Mouse (Mus musculus) urinary bladder, postnatal 14 days (tissue): ENCODE results near the gene Cpeb1.

Source experiments
- DNase-seq: peaks from one replicate; pipeline ENCODE4 v3.0.0; 2021; ENCODE audit warnings: low spot score

Cpeb1 gene

DNA sequence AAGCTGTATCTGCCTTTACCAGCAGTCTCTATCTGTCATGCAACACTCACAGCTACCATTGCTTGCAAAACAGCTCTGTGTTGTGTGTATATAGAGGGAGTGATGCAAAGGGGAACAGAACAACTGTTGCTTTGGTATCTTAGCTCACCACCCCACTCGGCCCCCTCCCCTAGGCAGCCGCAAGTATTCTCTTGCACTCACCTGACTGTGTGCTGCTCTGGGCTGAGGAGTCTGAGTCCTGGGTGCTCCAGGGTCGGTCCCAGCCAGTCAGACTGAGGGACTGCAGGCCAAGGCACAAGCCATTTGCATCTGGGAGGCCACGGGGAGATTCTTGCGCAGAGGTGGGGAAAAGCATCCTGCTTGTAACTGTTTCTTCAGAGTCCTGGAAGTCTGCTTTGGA, 83.5 kb downstream of the Cpeb1 start:
- DNase-seq: no peak

DNA sequence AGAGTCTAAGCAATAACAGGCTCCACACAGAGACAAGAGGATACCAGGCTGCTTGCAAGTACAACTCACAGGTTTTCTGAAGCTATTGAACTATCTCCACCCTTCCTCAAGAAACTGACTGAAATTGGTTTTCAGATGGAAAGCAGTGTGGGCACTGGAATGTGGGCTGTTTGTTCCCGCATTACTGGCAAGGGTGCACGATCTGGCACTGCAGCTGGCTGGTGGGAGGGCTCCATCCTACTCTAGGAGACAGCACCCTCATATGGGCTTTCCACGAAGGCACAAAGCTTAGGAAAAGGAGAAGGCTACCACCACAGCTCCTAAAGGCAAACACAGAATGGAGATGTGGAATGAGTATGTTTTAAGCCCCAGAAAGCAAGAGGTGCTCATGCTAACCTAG, 85.5 kb downstream of the Cpeb1 start:
- DNase-seq: no peak

DNA sequence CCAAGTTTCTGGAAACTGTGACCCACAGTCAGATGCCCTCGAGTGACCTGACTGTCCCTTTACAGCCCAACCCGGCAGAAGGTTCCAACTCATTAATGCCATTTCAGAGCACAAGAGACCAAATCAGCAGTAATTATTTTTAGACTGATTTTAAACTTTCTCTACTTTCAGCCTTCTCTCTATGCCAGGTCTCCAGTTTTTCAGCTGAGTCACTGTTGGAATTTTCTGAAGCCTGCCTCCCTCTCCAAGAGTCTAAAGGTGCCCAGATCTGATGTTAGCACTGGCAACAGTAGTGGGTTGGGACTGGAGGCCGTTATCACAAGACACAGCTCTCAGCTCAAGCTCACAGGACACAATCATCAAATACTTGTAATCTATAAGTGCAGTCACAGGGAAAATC, 87.3 kb downstream of the Cpeb1 start:
- DNase-seq: no peak

DNA sequence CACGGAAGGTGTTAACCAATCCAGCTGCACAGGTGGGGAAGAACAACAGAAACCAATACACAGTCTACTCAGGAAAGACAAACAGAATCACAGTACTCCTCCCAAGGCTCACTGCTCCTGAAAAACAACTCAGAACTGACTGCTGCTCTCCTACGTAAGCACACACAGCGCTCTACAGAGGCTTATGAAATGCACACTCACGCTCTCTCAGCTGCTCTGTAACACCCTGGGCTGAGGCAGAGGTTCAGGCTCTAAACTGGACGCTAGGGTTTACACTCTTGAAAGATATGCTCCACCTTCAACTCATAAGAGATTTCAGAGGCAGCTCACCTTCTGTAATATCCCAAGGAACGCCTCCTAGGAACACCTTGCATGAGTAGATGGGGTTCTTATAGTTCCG, 98.3 kb downstream of the Cpeb1 start:
- no peak for DNase-seq

DNA sequence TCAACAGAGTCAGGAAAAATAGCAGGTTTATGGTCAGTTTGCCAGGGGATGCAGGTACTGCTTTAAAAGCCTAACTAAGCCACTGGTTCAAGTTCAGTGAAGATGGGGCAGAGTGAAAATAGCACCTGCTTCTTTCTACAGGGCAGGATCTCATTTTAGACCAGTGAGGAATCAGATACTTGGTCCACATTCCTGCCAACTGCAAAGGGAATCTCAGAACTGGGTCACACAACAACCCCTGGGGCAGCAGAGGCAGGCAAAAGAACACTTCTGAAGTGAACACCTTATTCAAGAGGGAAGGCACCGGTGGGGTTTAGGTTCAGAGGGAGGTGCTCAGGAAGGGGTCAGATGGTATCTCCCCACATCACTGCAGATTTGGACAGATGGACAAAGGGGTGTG, 98.9 kb downstream of the Cpeb1 start:
- DNase-seq: no peak

DNA sequence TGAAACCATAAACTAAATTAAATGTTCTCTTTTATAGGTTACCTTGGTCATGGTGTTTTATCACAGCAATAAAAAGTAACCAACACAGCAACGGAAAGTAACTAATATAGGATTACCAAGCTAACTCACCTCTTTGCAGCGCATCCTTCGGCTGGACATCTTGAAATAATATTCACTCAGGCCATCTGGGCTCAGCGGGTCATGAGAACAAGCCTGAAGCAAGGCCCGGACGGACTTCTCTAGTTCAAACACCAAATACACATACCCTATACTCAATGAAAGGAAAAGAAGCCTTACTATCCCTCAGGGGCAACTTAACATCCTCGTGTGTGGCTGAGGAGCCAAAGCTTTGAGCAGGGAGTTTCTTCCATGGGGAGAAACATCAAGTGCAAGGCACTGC, 99.5 kb downstream of the Cpeb1 start:
- no peak for DNase-seq

DNA sequence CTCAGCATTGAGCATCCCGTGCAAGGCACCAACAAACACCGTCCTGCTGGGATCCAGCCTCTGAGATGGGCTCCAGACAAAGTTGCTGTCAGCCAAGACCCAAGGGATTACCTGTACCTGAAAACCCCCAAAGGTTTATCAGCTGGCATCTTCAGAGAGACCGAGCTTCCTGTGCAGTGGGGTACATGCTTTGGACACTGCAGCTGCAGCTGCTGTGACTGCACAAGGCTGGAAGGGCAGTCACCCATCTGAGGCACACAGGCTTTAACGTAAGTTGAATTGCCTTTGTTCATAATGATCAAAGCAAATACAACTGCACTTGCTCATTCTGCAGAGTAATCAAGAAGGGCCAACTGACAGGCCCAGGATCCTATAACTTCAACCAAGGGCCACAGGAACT, 103.4 kb downstream of the Cpeb1 start:
- DNase-seq: no peak

DNA sequence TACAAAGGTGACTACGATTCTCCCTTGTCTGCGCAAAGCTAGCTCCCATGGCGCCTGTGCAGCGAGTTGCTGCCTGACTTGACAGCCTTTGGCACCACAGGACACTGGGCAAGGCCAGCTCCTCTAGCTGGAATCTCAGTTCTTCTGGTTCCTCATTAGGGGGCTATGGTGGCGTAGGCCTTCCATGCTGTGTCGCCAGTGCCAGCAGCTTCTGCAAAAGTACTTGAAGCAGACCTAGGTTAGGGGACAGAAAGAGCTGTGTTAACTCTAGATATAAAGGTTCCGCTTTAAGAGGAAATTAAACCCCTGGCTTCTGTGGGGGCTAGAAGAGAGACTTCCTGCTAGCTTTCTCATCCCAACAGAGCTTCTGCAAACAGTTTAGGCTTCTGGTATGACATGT, 107.1 kb downstream of the Cpeb1 start:
- DNase-seq: no peak

DNA sequence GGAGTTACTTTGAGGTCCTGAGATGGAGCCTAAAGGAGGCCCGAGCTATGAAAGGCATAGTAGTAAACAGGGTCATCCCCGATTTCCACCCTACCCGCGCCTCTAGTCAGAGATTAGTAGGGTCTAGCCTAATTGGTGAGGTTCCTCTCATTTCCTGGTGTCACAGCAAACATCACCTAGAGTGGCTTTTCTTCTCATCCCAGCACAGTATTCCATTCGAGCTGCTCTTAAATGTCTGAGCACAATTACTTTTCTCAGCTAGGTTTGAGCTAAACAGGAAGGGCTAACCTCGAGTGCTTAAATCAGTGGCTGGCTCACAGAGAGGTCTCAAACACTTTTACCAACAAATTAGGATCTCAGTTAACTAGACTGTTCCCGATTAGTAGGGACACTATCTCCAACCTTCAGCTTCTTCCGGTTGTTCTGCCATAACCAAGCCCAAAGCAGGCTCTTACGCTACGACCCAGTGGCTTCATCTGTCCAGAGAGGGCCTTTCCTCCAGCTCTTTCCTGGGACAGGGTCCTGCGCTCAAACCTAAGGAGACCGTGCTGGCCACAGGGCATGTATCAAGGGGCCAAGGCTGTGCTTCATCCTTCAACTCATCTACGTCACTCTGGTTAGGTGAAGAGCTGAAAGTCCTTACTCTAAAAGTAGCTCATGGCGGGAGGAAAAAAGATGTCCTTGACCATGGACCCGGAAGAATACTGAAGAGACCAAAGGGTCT, 109.7 kb downstream of the Cpeb1 start:
- DNase-seq: no peak

DNA sequence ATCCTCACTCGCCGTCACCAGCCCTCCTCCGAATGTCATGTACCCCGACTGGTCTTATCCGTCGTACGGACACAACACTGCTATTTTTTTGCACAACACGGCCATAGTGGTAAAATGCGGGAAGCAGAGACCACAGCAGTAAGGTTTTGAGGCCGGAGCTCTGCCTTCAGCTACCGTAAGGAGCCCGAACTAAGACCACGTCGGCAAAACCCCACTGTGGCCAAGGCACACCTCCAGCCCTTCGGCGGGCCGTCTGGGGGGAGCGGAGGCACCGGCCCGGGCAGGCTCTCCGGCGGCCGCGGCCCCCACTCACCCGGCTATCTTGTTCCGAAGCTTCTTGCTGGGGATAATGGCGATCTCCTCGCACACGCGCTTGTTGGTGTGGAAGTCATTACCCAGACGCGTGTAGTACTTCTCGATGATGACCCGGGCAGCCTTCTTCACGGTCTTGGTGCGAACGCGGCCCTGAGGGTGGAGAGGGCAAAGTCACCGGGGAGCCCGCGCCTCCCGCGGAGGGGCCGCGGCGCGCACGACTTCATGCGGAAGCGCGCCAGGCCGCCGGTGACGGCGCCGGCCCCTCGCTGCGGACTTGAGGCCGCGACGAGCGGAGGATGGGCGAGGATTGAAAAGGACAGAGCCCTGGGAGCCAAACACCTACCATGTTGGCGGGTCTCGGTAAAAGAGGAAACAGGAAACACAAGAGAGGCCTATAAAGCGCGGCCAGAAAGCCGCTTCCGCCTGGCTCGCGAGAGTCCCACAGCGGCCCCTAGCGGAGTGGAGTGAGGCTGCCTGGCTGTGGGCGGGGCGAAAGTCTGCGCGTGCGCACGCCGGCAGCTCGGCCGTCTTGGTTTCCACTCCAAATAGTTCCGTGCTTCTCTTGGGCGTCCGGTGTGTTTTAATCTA, 110.5 kb downstream of the Cpeb1 start, which contains the start of gene Rps17:
Gene Rps17, minus strand, starts transcription at position 711 of the 903 bp plus-strand sequence.
- DNase-seq: peak; percentile 95

DNA sequence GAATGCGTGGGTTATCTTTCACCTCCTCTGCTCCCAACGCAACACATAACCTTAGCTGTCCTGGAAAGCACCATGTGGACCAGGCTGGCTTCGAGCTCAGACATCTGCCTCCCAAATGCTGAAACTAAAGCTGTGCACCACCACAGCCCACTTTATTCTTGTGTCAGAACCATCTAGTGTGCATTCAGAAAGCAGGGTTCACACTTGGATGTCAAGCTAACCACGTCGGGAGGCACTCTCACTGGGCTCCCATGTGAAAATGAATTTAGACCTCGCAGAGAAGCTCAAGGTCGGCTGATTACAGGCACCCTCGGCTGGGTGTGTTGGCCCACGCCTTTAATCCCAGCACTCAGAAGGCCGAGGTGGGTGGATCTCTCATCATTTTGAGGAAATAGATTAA, 111.4 kb downstream of the Cpeb1 start:
- DNase-seq: no peak

DNA sequence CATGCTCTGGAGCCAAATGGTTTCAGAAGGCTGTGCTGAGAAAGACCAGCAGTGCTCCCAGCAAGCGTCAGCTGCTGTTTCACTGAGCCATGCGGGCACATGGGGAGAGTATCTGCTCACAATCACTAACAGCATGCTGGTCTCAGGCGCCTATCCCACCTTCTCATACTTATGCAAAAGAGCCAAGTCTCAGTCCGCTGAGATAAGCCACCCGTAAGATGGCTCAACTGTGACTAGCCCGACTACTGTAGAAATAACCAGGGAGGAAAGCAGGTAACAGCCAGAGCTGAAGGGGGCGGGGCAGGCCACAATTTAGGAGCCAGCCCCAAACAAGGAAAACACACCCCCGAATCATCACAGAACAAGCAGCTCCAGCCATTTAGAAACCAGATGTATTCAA, 111.9 kb downstream of the Cpeb1 start:
- no peak for DNase-seq

DNA sequence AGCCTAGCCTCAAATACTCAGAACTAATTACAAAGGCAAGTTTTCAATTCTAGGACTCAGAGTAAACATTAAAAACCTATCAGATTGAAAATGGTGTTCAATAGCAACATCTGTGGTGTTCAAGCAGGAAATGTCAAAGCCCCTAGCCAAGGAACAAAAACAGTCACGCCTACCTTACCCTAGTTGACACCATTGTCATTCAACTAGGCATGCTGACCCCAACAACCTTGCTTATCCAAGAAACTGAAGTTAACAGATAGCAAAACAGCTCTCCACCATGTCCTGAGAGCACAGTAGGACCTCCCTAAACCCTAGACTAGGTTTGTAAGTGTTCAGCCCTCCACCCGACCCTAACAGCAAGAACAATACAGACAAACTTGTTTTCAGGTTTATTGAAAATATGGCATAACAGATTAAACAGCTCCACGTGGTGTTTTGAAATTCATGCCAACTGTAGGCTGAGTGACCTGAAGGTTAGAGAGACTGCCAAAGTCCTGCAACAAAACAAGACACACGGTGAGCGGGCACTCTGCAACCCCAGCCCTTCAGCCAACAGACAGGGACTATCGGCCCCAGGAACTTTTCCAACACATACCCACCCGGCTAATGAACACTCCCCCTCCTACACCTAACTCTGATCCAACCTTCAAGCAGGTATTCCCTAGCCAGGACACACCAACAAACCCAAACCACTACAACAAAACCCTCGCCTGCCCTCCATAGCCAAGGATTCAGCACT, 112.7 kb downstream of the Cpeb1 start:
- no peak for DNase-seq

DNA sequence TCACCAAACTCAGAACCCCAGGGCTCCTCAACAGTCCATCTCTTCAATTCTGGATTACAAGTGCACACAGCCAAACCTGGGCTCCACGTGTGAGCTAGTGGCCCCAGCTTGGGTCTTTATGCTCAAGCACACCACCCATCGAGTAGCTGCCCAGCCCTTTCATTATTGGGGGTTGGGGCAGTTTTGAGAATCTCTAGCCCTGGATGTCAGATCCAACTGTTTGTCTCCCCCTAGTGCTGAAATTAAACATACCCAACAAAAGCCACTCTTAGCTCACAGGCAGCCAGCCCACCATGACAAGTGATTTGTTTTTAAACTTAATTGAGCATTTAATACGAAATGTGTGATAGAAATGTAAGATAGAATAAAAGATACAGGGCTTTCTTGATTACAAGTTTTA, 113.7 kb downstream of the Cpeb1 start:
- no peak for DNase-seq

DNA sequence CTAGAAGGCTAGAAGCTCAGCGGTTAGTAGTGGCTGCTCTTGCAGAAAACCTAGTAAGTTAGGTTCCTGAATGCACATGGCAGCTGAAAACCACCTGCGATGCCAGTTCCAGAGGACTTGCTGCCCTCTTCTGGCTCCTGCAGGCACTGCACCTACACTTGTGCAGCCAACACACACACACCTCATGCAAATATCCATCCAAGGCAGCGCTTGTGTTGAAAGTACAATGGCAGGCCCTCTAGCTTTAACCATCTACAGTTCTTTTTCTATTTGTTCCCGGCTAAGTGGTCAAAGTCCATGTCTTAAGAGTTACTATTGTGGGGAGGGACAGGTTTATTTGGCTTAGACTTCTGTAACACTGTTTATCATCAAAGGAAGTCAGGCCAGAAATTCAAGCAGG, 115.5 kb downstream of the Cpeb1 start:
- DNase-seq: peak; percentile 59

DNA sequence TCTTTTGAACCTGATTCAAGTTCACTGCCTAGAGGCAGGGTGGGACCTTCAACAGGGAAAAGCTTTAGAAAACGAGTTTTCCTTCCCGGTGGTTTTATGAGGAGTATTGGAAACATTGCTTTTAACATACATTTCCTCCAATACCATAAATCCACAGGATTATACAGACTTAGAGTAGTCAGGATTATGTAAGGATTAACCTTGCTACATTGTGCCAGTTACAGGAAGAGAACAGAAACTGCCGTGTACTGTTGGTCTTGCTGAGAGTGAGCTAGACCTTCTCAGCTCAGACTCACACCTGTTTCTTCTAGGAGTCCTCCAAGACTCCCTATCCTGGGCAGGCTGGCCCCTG, 116.8 kb downstream of the Cpeb1 start:
- DNase-seq: no peak

DNA sequence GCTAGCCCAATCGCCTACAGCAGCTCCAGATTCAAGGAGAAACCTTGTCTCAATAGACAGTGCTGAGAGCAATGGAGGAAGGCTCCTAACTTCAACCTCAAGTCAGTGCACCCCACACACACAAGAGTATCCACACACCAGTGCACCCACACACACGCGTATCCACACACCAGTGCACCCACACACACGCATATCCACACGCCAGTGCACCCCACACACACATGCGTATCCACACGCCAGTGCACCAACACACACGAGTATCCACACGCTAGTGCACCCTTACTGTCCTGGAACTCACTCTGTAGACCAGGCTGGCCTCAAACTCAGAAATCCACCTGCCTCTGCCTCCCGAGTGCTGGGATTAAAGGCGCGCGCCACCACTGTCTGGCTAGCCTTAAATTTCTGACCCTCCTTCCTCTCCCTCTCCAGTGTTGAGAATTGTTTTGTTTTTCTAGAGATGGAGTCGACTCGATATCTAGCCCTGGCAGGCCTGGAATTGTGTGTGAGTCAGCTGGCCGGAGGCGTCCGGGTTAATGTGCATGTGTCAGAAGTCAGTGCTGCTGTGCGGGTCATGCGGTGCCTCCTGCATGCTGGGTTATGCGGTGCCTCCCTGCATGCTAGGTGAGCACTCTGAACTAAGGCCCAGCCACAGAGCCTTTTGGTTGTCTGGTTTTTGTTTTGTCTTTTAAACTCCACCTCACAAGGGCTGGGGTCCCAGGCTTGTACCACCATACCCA, 117.3 kb downstream of the Cpeb1 start:
- no peak for DNase-seq

DNA sequence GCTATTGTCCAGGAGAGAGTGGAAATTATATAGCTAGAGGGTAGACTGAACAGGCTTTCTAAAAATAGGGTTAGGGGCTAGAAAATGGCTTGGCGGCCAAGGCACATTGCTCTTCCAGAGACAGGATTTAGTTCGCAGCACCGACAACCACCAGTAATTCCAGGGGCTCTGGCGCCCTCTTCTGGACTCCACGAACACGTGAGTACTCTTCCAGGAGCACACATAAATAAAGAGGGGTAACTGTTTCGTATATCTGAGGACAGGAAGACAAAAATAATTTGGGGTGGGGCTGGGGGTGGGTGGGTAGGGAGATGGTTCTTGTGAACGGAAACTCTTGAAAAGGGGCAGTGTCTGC, 118.9 kb downstream of the Cpeb1 start:
- peak; percentile 53 for DNase-seq

DNA sequence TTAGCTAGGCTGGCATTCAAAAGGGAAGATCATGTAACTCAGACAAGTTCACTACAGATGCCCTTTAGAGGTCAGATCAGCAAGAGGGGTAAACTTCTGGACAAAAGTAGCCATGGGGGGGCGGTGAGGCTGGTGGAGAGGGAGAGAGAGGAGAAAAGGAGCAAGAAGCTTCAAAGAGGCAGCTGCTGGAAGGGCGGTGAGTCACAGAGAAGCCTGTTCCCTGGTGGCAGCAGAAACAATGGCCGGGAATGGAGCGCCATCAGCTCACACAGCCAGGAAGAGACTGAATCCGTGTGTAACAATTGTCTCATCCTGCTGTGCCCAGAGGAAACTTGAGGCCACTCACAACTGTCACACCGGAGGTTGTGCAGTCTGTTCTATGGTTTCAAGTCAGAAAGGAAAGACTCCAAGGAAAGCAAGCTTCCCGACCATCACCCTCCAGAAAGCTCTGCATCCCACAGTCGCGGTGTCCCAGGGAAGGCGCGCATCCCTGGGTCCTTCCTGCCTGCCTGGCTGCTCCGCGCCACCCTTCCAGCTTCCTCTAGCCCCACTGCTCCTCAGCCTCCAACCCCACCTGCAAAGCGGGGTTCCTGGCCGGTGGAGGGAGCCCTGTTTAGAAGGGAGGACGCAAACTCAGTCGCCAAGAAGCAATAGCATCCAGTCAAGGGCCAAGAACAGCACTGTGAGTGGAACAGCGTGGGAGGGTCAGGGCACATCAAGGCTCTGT, 119.4 kb downstream of the Cpeb1 start:
- DNase-seq: no peak

DNA sequence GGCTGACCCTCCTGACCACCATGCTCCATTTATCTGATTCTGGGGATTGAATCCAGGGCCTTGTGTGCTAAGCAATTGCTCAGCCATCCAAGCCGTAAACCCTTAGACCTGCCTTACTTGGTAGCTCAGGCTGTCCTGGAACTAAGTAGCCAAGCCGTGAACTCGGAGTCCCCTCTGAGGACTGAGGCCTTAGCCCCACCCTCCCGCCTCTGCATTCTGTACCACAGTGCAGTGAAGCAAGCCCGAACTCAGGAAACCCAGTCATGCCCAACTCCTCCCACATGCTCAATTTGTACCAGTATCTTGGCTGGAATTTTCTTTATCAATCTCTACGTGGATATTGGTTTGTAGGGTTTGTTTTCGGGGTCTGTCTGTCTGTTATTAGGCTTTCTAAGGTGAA, 123.4 kb downstream of the Cpeb1 start:
- no peak for DNase-seq

DNA sequence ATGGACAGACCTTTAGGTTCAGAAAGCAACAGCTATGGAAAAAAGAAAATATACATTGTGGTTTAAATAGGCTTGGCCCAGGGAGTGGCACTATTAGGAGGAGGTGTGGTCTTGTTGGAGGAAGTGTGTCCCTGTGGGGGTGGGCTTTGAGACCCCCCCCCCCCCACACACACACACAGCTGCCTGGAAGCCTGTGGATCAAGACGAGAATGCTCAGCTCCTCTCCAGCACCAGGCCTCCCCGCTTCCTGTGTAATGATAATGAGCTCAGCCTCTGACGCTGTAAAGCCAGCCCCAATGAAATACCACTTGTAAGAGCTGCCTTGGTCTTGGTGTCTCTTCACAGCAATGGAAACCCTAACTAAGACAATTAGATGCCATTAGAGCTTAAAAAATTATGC, 124.5 kb downstream of the Cpeb1 start:
- DNase-seq: no peak

DNA sequence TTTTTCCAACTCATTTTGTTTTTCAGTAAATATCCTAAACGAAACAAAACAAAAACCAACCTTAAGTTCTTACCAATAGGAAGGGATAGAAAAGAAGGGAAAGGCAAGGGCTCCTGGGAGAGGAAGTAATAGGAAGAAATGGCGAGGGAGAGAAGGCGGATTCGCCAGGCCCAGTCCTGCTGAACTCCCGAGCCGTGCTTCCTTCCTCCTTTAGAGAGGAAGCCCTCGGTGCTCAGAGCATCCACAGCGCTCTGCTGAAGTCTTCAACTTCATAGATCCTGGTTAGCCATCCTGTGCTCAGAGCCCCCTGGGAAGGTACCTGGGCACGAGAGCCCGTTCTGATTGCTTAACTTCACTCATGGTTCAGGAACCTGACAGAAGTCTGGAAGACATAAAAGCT, 127.6 kb downstream of the Cpeb1 start:
- no peak for DNase-seq
